Mouse (Mus musculus): ENCODE data around the gene Ccl17. TPM values are rescaled to one million over a fixed set of nuclear protein-coding genes. Genes with fewer than 3 reads are reported as not detected.
A peak's percentile ranks its signal among the peaks of the same experiment; 100 is the strongest.

Ccl17 gene
- polyA plus RNA-seq, 1 experiment = not detected

- peak within 1 kb of the TSS; percentile 40 for H3K27ac ChIP-seq (ENCODE audit: insufficient read depth, low read length)
- DNase-seq (ENCODE audit: low read depth in 1 of 2, low spot score in 2 of 2) = peak; percentile 61 to 88
- H3K4me1 ChIP-seq (ENCODE audit: control insufficient read depth, insufficient read depth, insufficient read length) = peaks cover 5% of the 10 kb centered on the region; the same call in 1 of the 2 replicates
- under 1% methylated on average over 68 of the region's 68 CpGs for WGBS
- peak; percentile 92 for TF ChIP-seq CTCF (IDR thresholded peaks at IDR 0.05; ENCODE audit: extremely low read depth, insufficient read depth, insufficient read length, insufficient replicate concordance)
- peak; percentile 37; the same call in 1 of the 2 replicates for TF ChIP-seq POLR2A (IDR thresholded peaks at IDR 0.05; ENCODE audit: low read depth, low read length)
- no peaks in the 10 kb centered on the region for H3K27me3 ChIP-seq (ENCODE audit: control insufficient read depth, insufficient read depth, low read length)
- H3K4me3 ChIP-seq (ENCODE audit: extremely low read depth, insufficient read depth, insufficient read length) = peak within 1 kb of the TSS; percentile 76
- peaks cover 5% of the 10 kb centered on the region; the same call in 1 of the 2 replicates for H3K36me3 ChIP-seq (ENCODE audit: control insufficient read depth, insufficient read depth, low read length)
Observed at GRCm38 (mm10) chr8:94857346-94858173, 47.3 kb downstream of the Ccl17 start, which contains the start of gene Polr2c. Gene Polr2c (plus strand): TSS chr8:94857450.

GRCm38 (mm10) chr8:94861352-94861910 lies 51.2 kb downstream of the Ccl17 start:
- no peaks in the 10 kb centered on the region for H3K27me3 ChIP-seq (ENCODE audit: control insufficient read depth, insufficient read depth, low read length)
- DNase-seq (ENCODE audit: low read depth in 1 of 2, low spot score in 2 of 2) = peak in 1 of 2 experiments; percentile 74
- TF ChIP-seq POLR2A (IDR thresholded peaks at IDR 0.05; ENCODE audit: low read depth, low read length) = no peak
- peak; percentile 40; the same call in 1 of the 2 replicates for TF ChIP-seq CTCF (IDR thresholded peaks at IDR 0.05; ENCODE audit: extremely low read depth, insufficient read depth, insufficient read length, insufficient replicate concordance)
- H3K36me3 ChIP-seq (ENCODE audit: control insufficient read depth, insufficient read depth, low read length) = peaks cover 16% of the 10 kb centered on the region
- 74% methylated on average over 8 of the region's 8 CpGs for WGBS
- H3K4me1 ChIP-seq (ENCODE audit: control insufficient read depth, insufficient read depth, insufficient read length) = peaks cover 5% of the 10 kb centered on the region; the same call in 1 of the 2 replicates
- no peak overlapping the region for H3K4me3 ChIP-seq (ENCODE audit: extremely low read depth, insufficient read depth, insufficient read length)
- no peak overlapping the region for H3K27ac ChIP-seq (ENCODE audit: insufficient read depth, low read length)

Other genes with a start within 250 kb of the Ccl17 start
- gene Rspry1, start 208.5 kb upstream of the Ccl17 start, polyA plus RNA-seq (2012; rRNA removed) = 5.0 and 5.1 TPM in 2 replicates
- 15.2 and 17.2 TPM in 2 replicates for gene Fam192a, start 208.5 kb upstream of the Ccl17 start, polyA plus RNA-seq (2012; rRNA removed)
- gene Arl2bp, start 143.9 kb upstream of the Ccl17 start, polyA plus RNA-seq (2012; rRNA removed) = 50.2 and 58.3 TPM in 2 replicates
- 0.21 and 0.31 TPM in 2 replicates for gene Pllp, start 114.2 kb upstream of the Ccl17 start, polyA plus RNA-seq (2012; rRNA removed)
- gene Ccl22, start 64.9 kb upstream of the Ccl17 start, polyA plus RNA-seq (2012; rRNA removed) = 5.8 and 7.9 TPM in 2 replicates
- 3.0 and 3.1 TPM in 2 replicates for gene Cx3cl1, start 38.4 kb upstream of the Ccl17 start, polyA plus RNA-seq (2012; rRNA removed)
- 70.8 and 109 TPM in 2 replicates for gene Coq9, start 27.9 kb downstream of the Ccl17 start, polyA plus RNA-seq (2012; rRNA removed)
- 27.1 and 32.8 TPM in 2 replicates for gene Ciapin1, start 27.9 kb downstream of the Ccl17 start, polyA plus RNA-seq (2012; rRNA removed)
- gene Polr2c, start 47.0 kb downstream of the Ccl17 start, polyA plus RNA-seq (2012; rRNA removed) = 56.4 and 56.8 TPM in 2 replicates
- 5.3 and 5.8 TPM in 2 replicates for gene Dok4, start 65.9 kb downstream of the Ccl17 start, polyA plus RNA-seq (2012; rRNA removed)
- gene Ccdc102a, start 107.6 kb downstream of the Ccl17 start, polyA plus RNA-seq (2012; rRNA removed) = 10.7 and 14.2 TPM in 2 replicates
- 36.0 and 43.2 TPM in 2 replicates for gene Adgrg5, start 113.2 kb downstream of the Ccl17 start, polyA plus RNA-seq (2012; rRNA removed)
- gene Adgrg1, start 164.3 kb downstream of the Ccl17 start, polyA plus RNA-seq (2012; rRNA removed) = 32.0 and 37.1 TPM in 2 replicates
- 6.3 and 6.8 TPM in 2 replicates for gene Adgrg3, start 207.2 kb downstream of the Ccl17 start, polyA plus RNA-seq (2012; rRNA removed)
- gene Drc7, start 244.7 kb downstream of the Ccl17 start, polyA plus RNA-seq (2012; rRNA removed) = 0.12 and 0.13 TPM in 2 replicates